18 mouse cellular contexts compared by ENCODE assay signal in the genomic region with DNA sequence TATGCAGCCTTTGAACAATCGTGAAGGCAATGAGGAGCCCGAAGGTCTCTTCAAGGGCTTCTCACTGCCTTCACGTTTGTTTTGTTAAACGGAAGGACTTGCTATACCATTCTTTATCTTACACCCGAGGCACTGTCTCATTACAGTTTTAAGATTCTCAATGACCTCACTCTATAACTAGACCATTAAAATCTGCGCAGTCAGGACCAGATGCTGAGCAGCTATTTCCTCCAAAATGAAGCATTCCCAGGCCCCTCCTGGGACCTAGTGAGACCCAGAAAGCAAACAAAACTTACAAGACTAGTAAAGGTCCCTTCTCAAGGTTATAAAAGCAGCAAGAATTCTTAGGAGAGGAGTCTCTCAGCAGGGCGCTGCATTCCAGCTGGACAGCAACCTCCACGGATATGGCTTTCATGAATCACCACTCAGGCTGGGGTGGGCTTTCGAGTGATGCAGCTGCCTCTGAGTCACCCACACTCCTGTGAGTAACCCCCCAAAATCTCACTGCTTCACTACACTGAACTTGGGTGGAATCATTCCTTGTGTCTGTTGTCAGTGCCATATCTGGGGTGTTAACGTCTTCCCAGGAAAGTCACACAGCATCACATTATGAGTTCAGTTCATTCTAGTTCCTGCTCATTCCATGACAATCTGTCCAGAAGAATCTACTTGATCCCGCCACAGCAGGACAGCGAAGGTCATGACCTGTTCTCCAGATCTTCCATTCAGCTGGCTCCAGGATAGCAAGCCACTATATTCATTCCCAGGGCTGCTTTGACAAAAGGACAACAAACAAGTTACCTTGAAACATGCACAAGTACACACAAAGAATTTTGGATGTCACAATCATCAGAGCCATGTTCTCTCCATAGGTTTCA. TPM values are rescaled to one million over a fixed set of nuclear protein-coding genes. Genes with fewer than 3 reads are reported as not detected.
A peak's percentile ranks its signal among the peaks of the same experiment; 100 is the strongest.
DNase-seq lines count a peak whose midpoint lies in the region; ATAC-seq and TF ChIP-seq lines count a peak whose summit lies in the region.
"Had no signal": no experiment of that assay in that cellular context is flagged by ENCODE, and none has a peak within 500 bp of the region (broad histone marks: within the 10 kb centered on the region; RNA-seq: fewer than 3 reads in every experiment).

No protein-coding gene starts in this region.

- H3K9me3 ChIP-seq in limb, embryonic 12.5 days: no peaks in the 10 kb centered on the region
- no peaks in the 10 kb centered on the region for H3K9me3 ChIP-seq in limb, embryonic 10.5 days (replicated peaks)
- H3K9me3 ChIP-seq in forebrain, embryonic 15.5 days: no peaks in the 10 kb centered on the region
- H3K9me3 ChIP-seq: G1E; kidney, embryonic 15.5 days; midbrain, embryonic 15.5 days; neural tube, embryonic 12.5 days had no signal

- H3K36me3 ChIP-seq in limb, embryonic 12.5 days: no peaks in the 10 kb centered on the region
- no peaks in the 10 kb centered on the region for H3K36me3 ChIP-seq in limb, embryonic 10.5 days
- H3K36me3 ChIP-seq in myocyte (ENCODE audit: control insufficient read depth, insufficient read depth): no peaks in the 10 kb centered on the region
- no peaks in the 10 kb centered on the region for H3K36me3 ChIP-seq in forebrain, embryonic 15.5 days
- H3K36me3 ChIP-seq: kidney, embryonic 15.5 days; midbrain, embryonic 15.5 days; neural tube, embryonic 12.5 days had no signal

- no peak for TF ChIP-seq POLR2A in myocyte (IDR thresholded peaks at IDR 0.05; ENCODE audit: insufficient read length, low read depth)

- no peak overlapping the region for H3ac ChIP-seq in myocyte (ENCODE audit: control insufficient read depth, insufficient read length)

- ATAC-seq in limb, embryonic 12.5 days (ENCODE audit: insufficient number of reproducible peaks, insufficient read depth, low FRiP score, low TSS enrichment, low read depth): no peak
- no peak for ATAC-seq in forebrain, embryonic 15.5 days (replicated peaks)
- ATAC-seq: activated CD4-positive, CD25-positive, alpha-beta regulatory T cell, adult 4 months; hindbrain, postnatal 0 days; midbrain, embryonic 15.5 days had no signal

- H3K4me3 ChIP-seq in limb, embryonic 12.5 days (replicated peaks): no peak overlapping the region
- H3K4me3 ChIP-seq in limb, embryonic 10.5 days: no peak overlapping the region
- H3K4me3 ChIP-seq in myocyte: no peak overlapping the region
- no peak overlapping the region for H3K4me3 ChIP-seq in forebrain, embryonic 15.5 days
- H3K4me3 ChIP-seq: kidney, embryonic 15.5 days; midbrain, embryonic 15.5 days; neural tube, embryonic 12.5 days had no signal

- 57% methylated on average over 12 of the region's 12 CpGs for WGBS in limb, embryonic 12.5 days
- 78% methylated on average over 12 of the region's 12 CpGs for WGBS in limb, embryonic 10.5 days
- WGBS in forebrain, embryonic 15.5 days: 63% methylated on average over 12 of the region's 12 CpGs

- peaks cover 18% of the 10 kb centered on the region for H3K4me1 ChIP-seq in limb, embryonic 12.5 days (replicated peaks)
- H3K4me1 ChIP-seq in limb, embryonic 10.5 days: peaks cover 2% of the 10 kb centered on the region; the same call in 1 of the 2 replicates
- H3K4me1 ChIP-seq in forebrain, embryonic 15.5 days: no peaks in the 10 kb centered on the region; the same call in 1 of the 2 replicates
- H3K4me1 ChIP-seq: midbrain, embryonic 15.5 days; neural tube, embryonic 12.5 days had no signal

- peak; percentile 17 for DNase-seq in adrenal gland, postnatal 10 days
- DNase-seq in adrenal gland, adult 8-10 months: no peak
- no peak for DNase-seq in limb, embryonic 10.5 days (ENCODE audit: low spot score)
- peak; percentile 78 for DNase-seq in ZHBTc4 (ENCODE audit: low read depth, low spot score)
- DNase-seq in kidney, adult 9 months: no peak
- DNase-seq: cerebellum, postnatal 10 days; gastrocnemius, postnatal 25 days; lung, embryonic 14.5 days had no signal

- H3K27ac ChIP-seq in limb, embryonic 12.5 days: peak overlapping the region; percentile 67; the same call in 1 of the 2 replicates
- no peak overlapping the region for H3K27ac ChIP-seq in limb, embryonic 10.5 days
- H3K27ac ChIP-seq in forebrain, embryonic 15.5 days (replicated peaks): no peak overlapping the region
- H3K27ac ChIP-seq: hindbrain, postnatal 0 days; kidney, embryonic 15.5 days; midbrain, embryonic 15.5 days; neural tube, embryonic 12.5 days had no signal

- no peaks in the 10 kb centered on the region for H3K27me3 ChIP-seq in limb, embryonic 12.5 days
- no peaks in the 10 kb centered on the region for H3K27me3 ChIP-seq in limb, embryonic 10.5 days (ENCODE audit: low read depth, poor library complexity, severe bottlenecking)
- H3K27me3 ChIP-seq in myocyte (ENCODE audit: control insufficient read depth, insufficient read depth, insufficient read length): no peaks in the 10 kb centered on the region
- H3K27me3 ChIP-seq in forebrain, embryonic 15.5 days: no peaks in the 10 kb centered on the region
- H3K27me3 ChIP-seq: kidney, embryonic 15.5 days; midbrain, embryonic 15.5 days; neural tube, embryonic 12.5 days had no signal

- H3K79me2 ChIP-seq in myocyte (ENCODE audit: control insufficient read depth, insufficient read depth): no peaks in the 10 kb centered on the region

- no peak overlapping the region for H3K4me2 ChIP-seq in limb, embryonic 12.5 days
- H3K4me2 ChIP-seq in myocyte (ENCODE audit: low read depth): peak overlapping the region; percentile 51
- no peak overlapping the region for H3K4me2 ChIP-seq in forebrain, embryonic 15.5 days (replicated peaks)
- H3K4me2 ChIP-seq: heart, embryonic 11.5 days; kidney, embryonic 15.5 days; lung, embryonic 14.5 days; midbrain, embryonic 15.5 days; neural tube, embryonic 12.5 days had no signal

- no peak overlapping the region for H3K9ac ChIP-seq in limb, embryonic 12.5 days (replicated peaks)
- H3K9ac ChIP-seq in forebrain, embryonic 15.5 days (replicated peaks): no peak overlapping the region
- H3K9ac ChIP-seq: kidney, embryonic 15.5 days; lung, embryonic 14.5 days; midbrain, embryonic 15.5 days; neural tube, embryonic 12.5 days had no signal

TF ChIP-seq in myocyte, 11 proteins besides CTCF, POLR2A, EP300 and RAD21:
- TF ChIP-seq SRF (IDR thresholded peaks at IDR 0.05; ENCODE audit: control insufficient read depth, insufficient read length, low read depth) (peak; percentile 12), POLR2AphosphoS2 (IDR thresholded peaks at IDR 0.05; ENCODE audit: insufficient read length, low read depth) (no peak), E2F4 (IDR thresholded peaks at IDR 0.05; ENCODE audit: insufficient read depth) (no peak), MAX (IDR thresholded peaks at IDR 0.05; ENCODE audit: low read depth) (no peak), REST (IDR thresholded peaks at IDR 0.05; ENCODE audit: insufficient read depth, insufficient read length) (peak; percentile 73), TCF3 (IDR thresholded peaks at IDR 0.05; ENCODE audit: insufficient read length, low read depth) (no peak), MYOG (IDR thresholded peaks at IDR 0.05; ENCODE audit: control insufficient read depth in 1 of 3, insufficient read depth in 1 of 3, insufficient read length in 2 of 3, low read depth in 2 of 3) (peak; percentile 40 to 81 (median 70)), MYOD1 (IDR thresholded peaks at IDR 0.05; ENCODE audit: control insufficient read depth in 1 of 3, insufficient read length in 2 of 3, low read depth in 2 of 3) (peak in 2 of 3 experiments; percentile 68 to 92), CEBPB (IDR thresholded peaks at IDR 0.05; ENCODE audit: insufficient read depth, poor library complexity, severe bottlenecking) (no peak), TCF12 (IDR thresholded peaks at IDR 0.05; ENCODE audit: insufficient read depth, poor library complexity, severe bottlenecking) (no peak), USF1 (IDR thresholded peaks at IDR 0.05; ENCODE audit: low read depth) (no peak)

RNA-seq across cellular contexts. Expression of a gene that starts 6.8 kb away (rescaled TPM):
- total RNA-seq in adrenal gland, postnatal 10 days (2021): 10 to 100 TPM; 14.2 to 15.3 TPM
- total RNA-seq in adrenal gland, adult 8-10 months (2022): 10 to 100 TPM; 15.6 to 22.3 (median 18.4) TPM
- 20.5 and 22.5 TPM in 2 replicates for polyA plus RNA-seq in limb, embryonic 12.5 days (2016; fragmentation: Nextera tagmentation; extraction: Ambion mirVana)
- polyA plus RNA-seq in limb, embryonic 10.5 days (2016; fragmentation: Nextera tagmentation; extraction: Ambion mirVana): 17.7 and 21.6 TPM in 2 replicates
- polyA plus RNA-seq in myocyte (2012; fragmentation: generic; extraction: Trizol): 26.5 TPM
- polyA plus RNA-seq in forebrain, embryonic 15.5 days (2015; fragmentation: Nextera tagmentation; extraction: Ambion mirVana): 20.5 and 21.7 TPM in 2 replicates

Comparison
In these comparisons a context has a peak if more than half of its experiments do, and no peak if none do; other contexts are left out.
1. DNase-seq: peak in adrenal gland, postnatal 10 days (single experiment) and ZHBTc4 (single experiment); none in adrenal gland, adult 8-10 months (single experiment), limb, embryonic 10.5 days (single experiment) and kidney, adult 9 months (single experiment).